Mouse (Mus musculus) testis, adult 2 months (tissue): ENCODE measurements at regions not wholly inside any gene's neighbourhood (a gene's known extent, or its start where the extent isn't known, plus 50 kb on each side); places are given as distances from the start of the nearest gene placed in this dataset.

Experiments used
- CTCF ChIP-seq: fragments of 200-500 bp; IDR thresholded peaks from 2 replicates; pipeline ENCODE4 v1.5.1; 2012; ENCODE audit warnings: low read depth, mild to moderate bottlenecking, inconsistent platforms, low read length, moderate library complexity; ENCODE audit not compliant: control insufficient read depth, insufficient read depth, insufficient replicate concordance
- POLR2A ChIP-seq: fragments of 200-500 bp; IDR thresholded peaks from 2 replicates; pipeline ENCODE4 v1.6.1; 2012; ENCODE audit warnings: low read depth, mild to moderate bottlenecking, inconsistent platforms, low read length, moderate library complexity; ENCODE audit not compliant: control insufficient read depth

GRCm38 (mm10) chr13:81861886-81862600, 79.2 kb downstream of the Cetn3 start:
- no peak for TF ChIP-seq CTCF
- TF ChIP-seq POLR2A = no peak
